Mouse (Mus musculus) embryonic facial prominence, embryonic 13.5 days (tissue): Measurements from ENCODE around the gene Tle6. TPM values are rescaled to one million over a fixed set of nuclear protein-coding genes. Genes with fewer than 3 reads are reported as not detected.
"Not testable (repeated sequence)": the region's sequence is repeated elsewhere in the genome, so short reads cannot be mapped to it uniquely, and the experiment has no call there.

Source experiments
- ATAC-seq: fragments of 200-750 bp; cut with Nextera tagmentation; 2 replicates; pipeline ENCODE4 v1.8.0; 2017; ENCODE audit warnings: low read depth; ENCODE audit not compliant: insufficient number of reproducible peaks, insufficient read depth, low FRiP score, low TSS enrichment
- H3K27ac ChIP-seq: fragments of 300-500 bp; sonication (generic); 2 replicates; pipeline ENCODE4 v1.5.1; 2015; ENCODE audit warnings: moderate library complexity, mild to moderate bottlenecking, inconsistent platforms
- H3K27me3 ChIP-seq: fragments of 300-500 bp; sonication (generic); 2 replicates; pipeline ENCODE4 v1.6.1; 2015; ENCODE audit warnings: mild to moderate bottlenecking, inconsistent platforms
- H3K36me3 ChIP-seq: fragments of 300-500 bp; sonication (generic); 2 replicates; pipeline ENCODE4 v1.6.1; 2015; ENCODE audit warnings: mild to moderate bottlenecking, inconsistent platforms
- H3K4me1 ChIP-seq: fragments of 300-500 bp; sonication (generic); 2 replicates; pipeline ENCODE4 v1.6.1; 2015; ENCODE audit warnings: inconsistent platforms
- H3K4me2 ChIP-seq: fragments of 300-500 bp; sonication (generic); 2 replicates; pipeline ENCODE4 v1.6.1; 2015; ENCODE audit warnings: moderate library complexity, mild to moderate bottlenecking, inconsistent platforms
- H3K4me3 ChIP-seq: fragments of 300-500 bp; sonication (generic); 2 replicates; pipeline ENCODE4 v1.5.1; 2015; ENCODE audit warnings: mild to moderate bottlenecking, inconsistent platforms
- H3K9ac ChIP-seq: fragments of 300-500 bp; sonication (generic); 2 replicates; pipeline ENCODE4 v1.6.1; 2015; ENCODE audit warnings: mild to moderate bottlenecking, inconsistent platforms
- H3K9me3 ChIP-seq: fragments of 300-500 bp; sonication (generic); 2 replicates; pipeline ENCODE4 v1.6.1; 2016; ENCODE audit warnings: inconsistent platforms
- WGBS: fragments of 180-500 bp; shearing (Covaris S2); methylation state at CpG from one replicate; pipeline ENCODE4 v1.1.7; 2015; ENCODE audit warnings: mixed read lengths; 5-methylcytosine and 5-hydroxymethylcytosine counted together
- polyA plus RNA-seq: library from polyadenylated mRNA; unstranded; fragments of >200 nt; fragmentation: Nextera tagmentation; extraction: Ambion mirVana; gene quantifications from 2 replicates; pipeline ENCODE4 v1.2.1, GENCODE M21; 2015

Tle6 gene
- 12.8 and 17.2 TPM in 2 replicates for polyA plus RNA-seq

DNA sequence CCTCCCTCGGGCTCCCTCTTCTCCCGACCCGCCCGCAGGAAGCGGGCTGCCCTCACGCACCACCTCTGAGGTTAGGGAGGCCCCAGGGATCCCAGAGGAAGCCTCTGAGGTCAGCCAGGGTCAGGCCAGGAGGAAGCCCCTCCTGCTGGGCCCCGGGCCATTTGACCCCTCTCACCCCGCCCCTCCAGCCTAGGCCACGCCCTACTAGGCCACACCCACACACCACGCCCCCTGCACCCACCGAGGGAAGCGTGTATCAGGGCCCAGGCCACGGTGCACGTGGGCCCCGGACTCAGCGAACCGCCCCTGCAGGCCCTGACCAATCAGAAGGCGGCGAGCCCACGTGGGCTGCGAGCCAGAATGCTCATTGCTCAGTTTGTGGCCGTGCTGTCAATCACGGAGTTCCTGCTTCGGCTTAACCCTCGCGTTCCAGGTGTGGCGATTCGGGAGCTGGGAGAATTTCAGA, at the start of gene Tle6:
Gene Tle6 (minus strand): TSS at position 336 of the 466 bp plus-strand sequence.
- H3K9ac ChIP-seq: peak within 1 kb of the TSS; percentile 47; the same call in 1 of the 2 replicates
- under 1% methylated on average over 28 of the region's 28 CpGs for WGBS
- H3K27ac ChIP-seq: peak within 1 kb of the TSS; percentile 81

DNA sequence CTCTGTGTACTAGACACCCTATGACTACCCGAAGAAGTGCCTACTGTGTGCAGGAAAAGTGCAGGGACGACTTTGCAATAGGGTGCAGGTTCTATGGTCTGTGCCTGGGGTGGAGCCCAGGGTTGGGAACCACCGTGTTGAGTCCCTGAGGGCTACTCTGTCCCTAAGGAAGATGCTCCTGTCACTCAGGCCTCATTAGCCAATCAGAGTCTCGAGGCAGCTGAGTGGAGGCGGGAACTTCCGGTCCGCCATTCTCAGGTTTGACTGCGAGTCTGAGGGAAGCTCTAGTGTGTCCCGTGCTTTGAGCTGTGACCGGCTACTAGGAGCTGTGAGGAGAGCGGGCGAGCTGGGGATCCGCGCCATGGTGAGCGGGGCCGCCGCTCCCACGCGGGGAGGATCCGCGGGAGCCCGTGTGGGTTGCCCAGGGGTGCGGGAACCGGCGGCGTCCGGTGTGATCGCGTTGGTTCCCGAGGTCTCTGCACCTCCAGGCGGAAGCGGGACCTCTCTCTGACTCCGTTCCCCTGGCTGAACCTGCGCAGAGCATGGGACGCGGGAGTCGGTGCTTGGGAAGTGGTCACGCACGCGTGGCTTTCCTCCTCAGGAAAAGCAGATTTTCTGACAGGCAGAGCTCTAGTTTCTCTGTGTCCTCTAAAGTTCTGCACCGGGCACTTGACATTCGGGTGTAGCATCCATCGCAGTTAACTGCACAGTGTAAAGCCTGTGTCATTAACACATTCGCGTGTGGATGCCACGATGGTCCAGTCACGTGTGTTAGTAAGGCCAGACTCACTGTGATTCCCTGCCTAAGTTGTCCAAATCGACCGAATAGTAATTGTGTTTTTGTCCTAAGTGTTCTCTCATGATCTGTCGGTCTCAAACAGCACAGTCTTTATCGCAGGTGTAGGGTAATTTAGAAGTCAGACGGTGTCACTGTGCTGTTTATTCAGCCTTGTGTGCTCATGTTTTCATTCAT, 48.2 kb upstream of the Tle6 start, which contains the start of gene Gm10778:
Gene Gm10778 (plus strand): TSS at position 257 of the 973 bp plus-strand sequence.
- ATAC-seq: peak; percentile 83
- 4% methylated on average over 28 of the region's 52 CpGs for WGBS
- H3K4me2 ChIP-seq: peak within 1 kb of the TSS; percentile 71
- peak within 1 kb of the TSS; percentile 56 for H3K4me3 ChIP-seq
- peaks cover 30% of the 10 kb centered on the region for H3K36me3 ChIP-seq
- not testable (repeated sequence) for H3K27me3 ChIP-seq, H3K4me1 ChIP-seq
- H3K9me3 ChIP-seq: peaks cover 21% of the 10 kb centered on the region; the same call in 1 of the 2 replicates
- H3K9ac ChIP-seq: peak within 1 kb of the TSS; percentile 77
- peak within 1 kb of the TSS; percentile 77 for H3K27ac ChIP-seq

More for the DNA sequence above, at the start of gene Tle6:
- Histone ChIP-seq H3K27me3 (no peaks in the 10 kb centered on the region), H3K4me3 (peak within 1 kb of the TSS; percentile 35), H3K4me1 (peaks cover 70% of the 10 kb centered on the region), H3K4me2 (peak within 1 kb of the TSS; percentile 61), H3K36me3 (no peaks in the 10 kb centered on the region), H3K9me3 (no peaks in the 10 kb centered on the region)
- ATAC-seq: peak; percentile 82

- WGBS: 80% methylated on average over 7 of the region's 7 CpGs
- no peak overlapping the region for H3K9ac ChIP-seq
- H3K27ac ChIP-seq: no peak overlapping the region
- H3K4me1 ChIP-seq: peaks cover 29% of the 10 kb centered on the region
- H3K36me3 ChIP-seq: peaks cover 7% of the 10 kb centered on the region
- H3K4me2 ChIP-seq: no peak overlapping the region
- H3K9me3 ChIP-seq: no peaks in the 10 kb centered on the region
- H3K27me3 ChIP-seq: no peaks in the 10 kb centered on the region
- no peak for ATAC-seq
- H3K4me3 ChIP-seq: no peak overlapping the region
These were observed 45.2 kb upstream of the Tle6 start for GRCm38 (mm10) chr10:81646015-81646555.

- H3K9ac ChIP-seq: no peak overlapping the region
These were observed 44.5 kb upstream of the Tle6 start for GRCm38 (mm10) chr10:81645391-81645790.

DNA sequence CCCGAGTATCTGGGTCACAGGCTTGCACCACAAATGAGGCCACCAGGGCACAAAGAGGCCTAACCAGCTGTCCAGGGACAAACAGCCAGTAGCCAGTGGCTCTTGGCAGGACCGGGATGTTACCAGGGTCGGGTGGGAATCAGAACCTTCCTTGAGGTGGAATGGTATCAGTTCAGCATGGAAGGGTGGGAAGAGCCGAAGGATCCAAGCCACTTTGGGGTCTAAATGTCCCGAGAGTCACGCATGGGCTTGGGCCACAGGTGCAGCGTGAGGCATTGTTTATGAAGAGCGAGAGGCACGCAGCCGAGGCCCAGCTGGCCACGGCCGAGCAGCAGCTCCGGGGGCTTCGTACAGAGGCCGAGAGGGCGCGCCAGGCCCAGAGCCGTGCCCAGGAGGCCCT, 43.8 kb upstream of the Tle6 start:
- Histone ChIP-seq H3K9me3 (no peaks in the 10 kb centered on the region), H3K36me3 (0 out of 2 replicates have a peak, but pooled peaks cover 3% of the 10 kb centered on the region), H3K4me3 (no peak overlapping the region), H3K27ac (no peak overlapping the region), H3K4me2 (peak overlapping the region; percentile 89; the same call in 1 of the 2 replicates), H3K9ac (0 out of 2 replicates have a peak overlapping the region, but pooled peaks have one; percentile 97), H3K4me1 (peaks cover 24% of the 10 kb centered on the region), H3K27me3 (no peaks in the 10 kb centered on the region)
- WGBS: 93% methylated on average over 18 of the region's 18 CpGs
- no peak for ATAC-seq

More at GRCm38 (mm10) chr10:81645391-81645790, 44.5 kb upstream of the Tle6 start:
- Histone ChIP-seq H3K4me3 (no peak overlapping the region), H3K27ac (no peak overlapping the region), H3K4me2 (no peak overlapping the region), H3K27me3 (no peaks in the 10 kb centered on the region), H3K4me1 (peaks cover 29% of the 10 kb centered on the region), H3K9me3 (no peaks in the 10 kb centered on the region), H3K36me3 (0 out of 2 replicates have a peak, but pooled peaks cover 3% of the 10 kb centered on the region)
- no peak for ATAC-seq
- 93% methylated on average over 4 of the region's 4 CpGs for WGBS

DNA sequence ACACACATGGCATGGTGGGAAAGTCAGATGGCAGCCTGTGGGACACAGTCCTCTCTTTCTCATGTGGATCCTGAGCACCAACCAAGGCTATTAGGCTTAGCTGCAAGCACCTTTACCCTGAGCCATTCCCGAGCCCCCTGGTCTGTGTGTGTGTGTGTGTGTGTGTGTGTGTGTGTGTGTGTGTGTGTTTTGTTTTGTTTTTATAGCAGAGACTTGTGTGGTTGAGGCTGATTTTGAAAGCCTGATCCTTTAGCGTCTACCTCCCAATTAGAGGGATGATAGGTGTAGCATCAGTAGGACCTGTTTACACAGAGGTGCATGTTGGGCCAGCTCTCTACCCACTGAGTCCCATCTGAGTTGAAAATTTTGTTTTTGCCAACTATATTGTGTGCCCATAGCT, 43.3 kb upstream of the Tle6 start:
- Histone ChIP-seq H3K4me3 (peak overlapping the region; percentile 83), H3K4me2 (peak overlapping the region; percentile 89), H3K36me3 (0 out of 2 replicates have a peak, but pooled peaks cover 3% of the 10 kb centered on the region), H3K27me3 (no peaks in the 10 kb centered on the region), H3K9me3 (no peaks in the 10 kb centered on the region), H3K4me1 (peaks cover 24% of the 10 kb centered on the region), H3K27ac (peak overlapping the region; percentile 97), H3K9ac (peak overlapping the region; percentile 97)
- no peak for ATAC-seq
- WGBS: 43% methylated on average over 2 of the region's 2 CpGs

DNA sequence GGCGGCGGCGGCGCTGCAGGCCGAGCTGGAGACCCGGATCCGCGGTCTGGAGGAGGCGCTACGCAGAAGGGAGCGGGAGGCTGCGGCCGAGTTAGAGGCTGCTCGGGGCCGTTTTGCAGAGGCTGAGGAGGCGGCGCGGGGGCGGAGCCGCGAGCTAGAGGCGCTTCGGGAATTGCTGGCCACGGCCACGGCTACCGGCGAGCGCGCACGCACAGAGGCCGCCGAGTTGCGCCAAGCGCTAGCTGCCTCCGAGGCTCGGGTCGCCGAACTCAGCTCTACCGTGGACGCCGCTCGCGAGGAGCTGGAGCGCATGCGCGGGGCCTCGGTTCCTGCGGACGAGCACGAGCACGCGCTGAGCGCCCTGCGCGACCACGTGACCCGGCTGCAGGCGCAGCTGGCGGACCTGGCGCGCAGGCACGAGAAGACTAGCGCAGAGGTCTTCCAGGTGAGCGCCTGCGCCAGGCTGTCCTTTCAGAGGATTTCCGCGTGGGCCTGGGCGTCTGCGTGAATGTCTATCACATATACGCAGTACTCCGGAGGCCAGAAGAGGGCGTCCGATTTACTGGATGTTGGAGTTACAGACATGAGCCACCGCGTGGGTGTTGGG, 42.7 kb upstream of the Tle6 start:
- WGBS: under 1% methylated on average over 69 of the region's 75 CpGs
- H3K36me3 ChIP-seq: 0 out of 2 replicates have a peak, but pooled peaks cover 3% of the 10 kb centered on the region
- peak overlapping the region; percentile 97 for H3K9ac ChIP-seq
- peak; percentile 84 for ATAC-seq
- peaks cover 24% of the 10 kb centered on the region for H3K4me1 ChIP-seq
- no peaks in the 10 kb centered on the region for H3K9me3 ChIP-seq
- peak overlapping the region; percentile 83 for H3K4me3 ChIP-seq
- peak overlapping the region; percentile 97 for H3K27ac ChIP-seq
- no peaks in the 10 kb centered on the region for H3K27me3 ChIP-seq
- peak overlapping the region; percentile 89 for H3K4me2 ChIP-seq

- Histone ChIP-seq H3K9ac (peak overlapping the region; percentile 97), H3K36me3 (0 out of 2 replicates have a peak, but pooled peaks cover 3% of the 10 kb centered on the region), H3K9me3 (no peaks in the 10 kb centered on the region), H3K27me3 (no peaks in the 10 kb centered on the region), H3K4me3 (peak overlapping the region; percentile 83), H3K4me2 (peak overlapping the region; percentile 89), H3K27ac (peak overlapping the region; percentile 97), H3K4me1 (peaks cover 24% of the 10 kb centered on the region)
- peak; percentile 38 for ATAC-seq
- WGBS: 19% methylated on average over 24 of the region's 24 CpGs
These were observed 42.0 kb upstream of the Tle6 start for GRCm38 (mm10) chr10:81642648-81643448.

DNA sequence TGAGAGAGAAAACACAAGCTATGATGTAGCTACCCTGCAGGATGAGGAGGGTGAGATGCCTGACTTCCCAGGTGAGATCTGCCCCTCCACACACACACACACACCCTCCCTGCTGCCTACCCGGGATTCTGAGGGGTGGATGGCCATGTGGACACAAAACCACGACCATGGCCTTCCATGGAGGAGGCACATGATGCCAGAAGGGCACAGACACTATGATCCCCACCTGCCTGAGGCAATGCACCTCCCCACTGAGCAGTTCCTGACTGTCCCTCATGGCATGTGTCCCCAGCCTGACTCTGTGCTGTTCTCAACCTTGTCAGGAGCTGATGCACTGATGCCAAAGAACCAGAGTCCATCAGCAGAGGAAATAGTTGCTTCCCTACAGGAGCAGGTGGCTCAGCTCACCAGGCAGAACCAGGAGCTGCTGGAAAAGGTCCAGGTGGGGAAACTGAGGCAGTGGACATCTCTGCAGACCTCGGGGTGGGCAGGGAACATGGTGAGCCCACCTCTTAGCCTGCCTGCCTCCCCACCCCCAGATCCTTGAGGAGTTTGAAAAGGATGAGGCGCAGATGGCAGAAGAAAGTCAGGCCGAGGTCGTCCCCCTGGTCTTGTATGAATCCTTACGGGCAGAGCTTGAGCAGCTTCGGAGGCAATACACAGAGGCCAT, 41.2 kb upstream of the Tle6 start:
- no peak for ATAC-seq

GRCm38 (mm10) chr10:81641566-81641965, 40.7 kb upstream of the Tle6 start:
- peaks cover 24% of the 10 kb centered on the region for H3K4me1 ChIP-seq
- ATAC-seq: no peak
- no peak overlapping the region for H3K9ac ChIP-seq
- no peaks in the 10 kb centered on the region for H3K36me3 ChIP-seq
- H3K4me3 ChIP-seq: no peak overlapping the region
- H3K27ac ChIP-seq: no peak overlapping the region
- H3K4me2 ChIP-seq: no peak overlapping the region
- H3K9me3 ChIP-seq: no peaks in the 10 kb centered on the region
- WGBS: 88% methylated on average over 2 of the region's 2 CpGs
- H3K27me3 ChIP-seq: no peaks in the 10 kb centered on the region

More for the DNA sequence above, 41.2 kb upstream of the Tle6 start:
- 0 out of 2 replicates have a peak overlapping the region, but pooled peaks have one; percentile 97 for H3K27ac ChIP-seq
- peaks cover 24% of the 10 kb centered on the region for H3K4me1 ChIP-seq
- H3K27me3 ChIP-seq: no peaks in the 10 kb centered on the region
- WGBS: 83% methylated on average over 8 of the region's 8 CpGs
- peak overlapping the region; percentile 83; the same call in 1 of the 2 replicates for H3K4me3 ChIP-seq
- H3K9me3 ChIP-seq: no peaks in the 10 kb centered on the region
- H3K4me2 ChIP-seq: peak overlapping the region; percentile 89
- peak overlapping the region; percentile 97 for H3K9ac ChIP-seq
- 0 out of 2 replicates have a peak, but pooled peaks cover under 1% of the 10 kb centered on the region for H3K36me3 ChIP-seq
